Mouse (Mus musculus) A20 (cell line): ENCODE data around the gene 1700080E11Rik.
A peak's percentile ranks its signal among the peaks of the same experiment; 100 is the strongest.
"Not testable (repeated sequence)": the region's sequence is repeated elsewhere in the genome, so short reads cannot be mapped to it uniquely, and the experiment has no call there.

Experiments
- DNase-seq: peaks from one replicate; pipeline ENCODE4 v3.0.0-alpha.2; 2011; ENCODE audit warnings: low read depth, low spot score

Gene 1700080E11Rik

DNA sequence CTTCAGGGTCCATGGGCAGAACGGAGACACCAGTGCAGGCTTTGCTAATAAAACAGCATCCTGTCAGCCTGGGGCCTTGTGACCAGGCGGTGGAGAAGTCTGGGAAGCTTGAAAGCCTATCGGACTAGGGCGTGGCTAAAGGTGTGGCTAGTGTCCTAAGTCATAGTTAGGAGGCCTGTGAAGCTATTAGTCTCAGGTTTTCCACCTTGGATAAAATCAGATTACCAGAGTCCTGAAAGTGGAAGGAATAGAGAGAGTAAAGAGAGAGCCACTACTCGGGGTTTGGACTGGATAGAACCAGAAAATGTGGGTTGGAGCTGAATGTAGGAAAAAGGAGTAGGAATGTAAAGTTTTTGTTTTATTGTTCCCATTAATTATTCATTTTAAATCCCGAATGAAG is at the start of gene 1700080E11Rik:
Gene 1700080E11Rik, minus strand, starts transcription at position 101 of the 400 bp plus-strand sequence.
- DNase-seq: no peak

DNA sequence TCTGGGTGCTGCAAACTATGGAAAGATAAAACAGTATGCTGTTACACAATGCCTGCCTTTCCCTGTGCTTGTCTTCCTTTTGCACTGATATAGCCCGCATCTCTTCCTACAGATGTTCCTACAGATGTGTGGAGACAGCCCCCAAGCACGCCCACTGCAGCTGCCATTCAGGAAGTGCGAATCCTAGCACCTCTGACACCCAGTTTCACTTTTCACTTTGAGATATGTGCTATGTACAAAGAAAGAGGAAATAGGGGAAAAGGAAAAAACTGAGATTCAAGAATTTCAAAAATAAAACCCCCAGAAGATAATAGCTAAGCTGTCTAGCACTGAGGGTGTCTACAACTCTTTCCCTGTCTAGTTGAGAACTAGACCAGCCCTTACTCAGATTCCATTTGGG is 41.8 kb upstream of the 1700080E11Rik start:
- DNase-seq: peak; percentile 64

DNA sequence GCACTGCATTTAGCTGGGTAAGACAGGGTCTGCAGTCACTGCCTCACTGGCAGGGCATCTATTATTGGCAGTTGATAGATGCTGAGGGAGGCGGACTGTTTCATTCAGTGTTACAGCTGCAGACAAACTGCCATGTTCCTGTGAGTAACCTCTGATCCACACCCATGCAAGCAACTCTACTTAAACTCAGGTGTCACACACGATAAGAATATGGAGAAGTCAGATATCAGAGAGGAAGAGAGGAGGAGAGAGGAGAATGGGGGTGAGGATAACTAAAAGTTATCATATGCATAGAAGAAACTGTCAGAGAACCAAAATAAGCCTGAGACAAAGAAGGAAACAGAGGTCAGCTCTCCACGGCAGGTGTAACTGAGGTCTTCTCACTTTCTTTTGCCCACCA is 37.5 kb upstream of the 1700080E11Rik start:
- no peak for DNase-seq

DNA sequence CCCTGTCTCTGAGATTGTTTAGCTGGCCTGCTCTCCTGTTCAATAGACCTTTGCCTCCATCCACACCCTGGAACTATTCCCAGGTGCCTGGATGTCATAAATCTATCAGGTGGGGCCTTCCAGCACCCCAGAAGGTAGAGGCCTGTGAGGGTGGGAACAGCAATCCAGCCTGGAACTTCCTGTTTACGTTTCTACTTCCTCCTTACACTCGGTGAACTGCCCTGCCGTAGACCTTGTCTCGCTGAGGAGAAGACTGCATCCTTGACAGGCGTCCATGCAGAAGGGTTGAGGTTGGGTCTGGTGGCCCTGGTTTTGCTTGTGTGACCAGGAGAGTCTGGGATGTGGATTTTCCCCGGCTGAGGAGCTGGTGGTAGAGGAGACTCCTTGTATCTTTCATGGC is 5.7 kb downstream of the 1700080E11Rik start:
- no peak for DNase-seq

DNA sequence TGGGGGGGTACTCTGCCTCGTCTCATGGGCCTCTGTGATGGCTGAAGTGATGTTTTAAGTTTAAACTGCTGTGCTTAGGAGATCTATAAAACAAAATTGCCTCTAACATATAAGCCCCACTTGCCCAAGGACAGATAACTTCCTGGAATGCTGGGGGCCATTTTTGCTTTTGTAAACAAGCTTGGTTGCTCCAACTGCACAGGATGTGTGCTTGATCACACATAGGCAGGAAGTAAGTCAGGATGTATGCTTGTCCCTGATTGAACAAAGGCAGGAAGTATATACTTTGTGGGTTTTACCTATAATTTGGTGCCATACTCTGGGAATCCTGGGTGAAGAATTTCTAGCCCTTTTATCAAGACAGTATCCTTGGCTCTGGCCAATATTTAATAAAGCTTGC is 8.5 kb downstream of the 1700080E11Rik start:
- no peak for DNase-seq

DNA sequence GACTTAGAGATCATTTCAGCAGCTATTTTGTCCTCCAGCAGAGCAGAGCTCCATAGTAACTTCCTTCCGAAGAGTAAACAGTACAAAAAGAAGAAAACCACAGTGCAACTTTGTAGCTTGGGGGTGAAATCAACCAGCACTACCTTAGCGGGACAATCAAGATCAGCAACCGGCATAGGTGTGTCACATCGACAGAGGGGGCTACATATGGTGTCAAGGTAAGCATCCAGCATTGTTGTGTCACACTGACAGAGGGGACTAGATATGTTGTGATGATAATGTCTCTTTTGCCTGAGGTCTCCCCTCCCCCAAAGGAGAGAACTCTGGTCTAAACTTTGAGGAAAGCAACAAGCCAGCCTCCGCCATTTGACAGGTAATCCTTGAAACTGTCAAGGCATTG is 10.4 kb downstream of the 1700080E11Rik start:
- DNase-seq: no peak

DNA sequence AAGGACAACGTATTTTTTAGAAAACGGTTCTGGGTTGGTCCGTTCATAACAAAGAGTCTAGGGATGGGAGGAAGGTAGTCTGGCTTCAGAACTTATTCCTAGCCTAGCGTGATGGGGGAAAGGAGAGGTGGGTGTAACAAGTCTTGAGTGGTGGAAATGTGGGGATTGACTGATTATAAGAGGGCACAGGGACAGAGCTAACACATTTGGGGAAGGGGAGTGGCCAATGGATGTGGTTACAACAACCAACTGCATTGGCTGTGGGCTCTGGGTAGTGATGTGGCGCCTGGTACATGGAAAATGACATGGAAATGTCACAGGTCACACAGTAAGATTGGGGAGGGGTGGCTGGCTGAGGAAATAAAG is 12.9 kb downstream of the 1700080E11Rik start:
- DNase-seq: no peak

DNA sequence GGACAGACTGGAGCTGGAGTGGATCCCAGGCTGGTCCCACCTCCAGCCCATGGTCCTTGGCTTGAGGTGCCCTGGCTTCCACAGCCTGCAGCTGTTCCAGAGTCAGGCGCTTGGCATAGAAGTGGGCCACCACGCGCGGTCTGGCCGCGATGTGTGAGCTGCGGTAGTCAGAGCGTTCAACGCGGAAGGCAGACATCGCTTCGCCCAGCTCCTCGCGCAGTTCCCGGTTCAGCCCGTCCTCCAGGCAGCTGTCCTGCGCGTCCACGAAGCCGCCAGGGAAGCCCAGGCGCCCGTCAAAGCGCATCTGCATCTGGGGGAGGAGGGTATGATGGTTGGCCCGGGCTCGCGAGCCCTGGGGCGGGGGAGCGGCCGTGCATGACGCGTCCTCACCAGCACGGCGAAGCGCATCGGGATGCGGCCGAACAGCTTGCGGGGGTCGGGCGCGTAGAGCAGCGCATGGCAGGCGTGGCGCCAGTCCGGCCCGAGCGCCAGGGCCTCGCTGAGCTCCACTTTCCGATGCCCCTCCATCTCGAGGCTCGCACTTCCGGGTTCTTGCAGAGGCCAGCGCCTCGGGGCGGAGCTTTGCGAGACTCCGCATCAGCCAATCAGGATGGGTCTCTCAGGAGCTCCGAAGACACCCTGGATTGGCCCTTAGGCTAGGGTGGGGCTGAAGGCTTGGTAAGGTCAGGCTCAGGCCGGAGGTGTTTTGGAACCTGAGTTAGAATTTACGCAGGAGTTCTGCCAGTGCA is 13.5 kb downstream of the 1700080E11Rik start, which contains the start of gene Nudt16:
Gene Nudt16, minus strand, starts transcription at position 572 of the 749 bp plus-strand sequence.
- peak; percentile 96 for DNase-seq

DNA sequence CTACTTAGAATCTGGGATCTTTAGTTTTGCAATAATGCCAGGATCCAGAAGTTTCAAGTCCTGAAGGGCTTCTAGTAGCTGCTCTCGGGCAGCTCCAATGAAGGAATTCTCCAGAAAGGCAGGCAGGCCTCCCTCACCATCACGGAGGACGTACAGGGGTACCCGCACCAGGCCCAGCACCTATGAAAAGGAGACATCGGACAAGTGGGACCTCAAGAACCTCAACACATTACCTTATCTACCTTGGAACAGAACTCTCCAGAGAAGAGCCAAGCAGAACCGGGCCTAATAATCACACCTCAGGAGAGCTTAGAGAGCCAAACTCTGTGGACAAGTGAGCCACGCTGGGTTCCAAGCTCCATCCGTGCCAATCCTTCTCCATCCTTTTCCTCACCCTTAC is 14.6 kb downstream of the 1700080E11Rik start:
- DNase-seq: no peak

DNA sequence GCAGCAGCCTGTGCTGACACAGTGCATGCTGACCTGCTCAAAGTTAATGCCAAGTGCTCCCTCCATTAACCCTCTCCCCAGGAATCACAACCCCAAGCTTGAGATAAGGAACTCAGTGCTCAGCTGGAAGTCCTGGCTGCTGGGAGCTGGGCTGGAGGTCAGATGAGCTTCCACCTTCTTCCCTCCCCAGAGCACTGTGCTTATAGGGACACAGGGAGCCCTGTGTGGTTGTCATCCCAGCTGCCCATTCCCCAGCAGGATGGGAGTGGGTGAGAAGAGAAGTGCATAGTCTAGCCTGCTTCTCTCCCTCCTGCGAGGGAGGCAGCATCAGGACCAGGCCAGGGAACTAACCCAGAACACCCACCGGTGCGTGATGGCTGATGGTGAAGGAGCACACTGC is 19.7 kb downstream of the 1700080E11Rik start:
- DNase-seq: not testable (repeated sequence)

DNA sequence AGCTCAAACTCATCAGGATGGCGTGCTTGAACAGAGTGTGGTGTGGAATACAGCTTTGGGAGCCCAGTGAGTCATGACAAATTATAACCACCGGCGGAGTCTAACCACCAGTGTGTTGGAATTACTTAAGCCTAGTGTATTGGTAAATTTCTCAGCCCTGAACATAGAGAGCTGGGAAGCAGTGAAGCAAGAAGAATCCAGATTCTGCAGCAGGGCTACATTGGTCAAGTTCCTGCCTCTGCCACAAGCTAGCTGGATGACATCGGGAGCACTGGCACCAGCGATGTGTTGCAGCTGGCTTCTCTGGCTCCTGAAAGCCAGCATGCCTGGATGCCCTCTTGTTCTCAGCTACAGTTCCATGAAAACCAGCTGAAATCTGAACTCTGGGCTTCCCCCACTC is 41.0 kb downstream of the 1700080E11Rik start:
- no peak for DNase-seq

DNA sequence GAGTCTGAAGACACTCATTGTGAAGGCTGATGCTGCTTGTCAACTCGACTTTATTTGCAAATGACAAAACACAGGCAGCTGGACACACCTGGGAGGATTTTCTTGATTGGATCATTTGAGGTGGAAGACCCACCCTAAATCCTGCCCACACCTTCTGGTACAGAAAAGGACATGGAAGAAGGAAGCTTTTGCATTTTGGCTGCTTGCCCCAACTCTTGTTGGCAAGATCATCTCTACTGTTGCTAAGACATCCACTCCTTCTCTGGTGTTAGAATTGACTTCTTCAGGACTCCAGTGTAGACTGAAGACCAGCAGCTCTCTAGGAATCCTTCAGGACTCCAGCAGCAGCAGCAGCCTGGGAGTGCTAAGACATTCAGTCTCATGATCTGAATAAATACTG is 43.0 kb downstream of the 1700080E11Rik start:
- no peak for DNase-seq

DNA sequence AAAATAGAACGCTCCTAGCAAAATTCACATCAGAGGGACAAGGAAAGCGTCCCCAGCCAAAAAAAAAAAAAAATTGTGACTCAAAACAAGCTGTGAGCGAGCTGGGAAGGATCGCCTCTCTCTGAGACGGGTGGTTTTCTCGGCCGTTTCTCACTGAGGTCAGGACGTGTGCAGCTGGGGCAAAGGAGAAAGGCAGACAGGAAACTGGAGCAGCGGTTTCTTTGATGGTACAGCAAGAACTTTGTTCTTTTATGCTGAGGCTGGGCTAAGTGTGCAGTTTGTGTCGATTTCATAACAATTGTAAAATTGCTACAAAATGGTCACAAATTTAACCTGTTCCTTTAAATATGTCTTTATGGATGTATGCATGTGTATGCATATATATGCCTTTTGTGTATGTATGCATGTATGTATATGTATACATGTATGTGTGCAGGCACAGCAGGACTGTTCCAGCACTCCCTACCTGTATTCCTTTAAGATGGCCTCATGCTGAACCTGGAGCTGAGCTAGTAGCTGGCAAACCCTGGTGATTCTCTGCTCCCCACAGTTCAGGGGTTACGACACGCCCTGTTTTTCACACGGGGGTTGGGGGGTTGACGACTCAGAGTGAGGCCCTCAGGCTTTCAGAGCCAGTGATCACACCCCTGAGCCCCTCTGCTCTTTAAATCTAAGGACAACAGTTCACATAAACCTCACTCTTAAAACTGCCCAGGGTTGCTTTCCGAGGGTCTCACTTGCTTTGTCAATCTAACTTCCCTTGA is 43.9 kb downstream of the 1700080E11Rik start:
- no peak for DNase-seq
